Mouse (Mus musculus): ENCODE results near the gene Nr2c2ap. TPM values are rescaled to one million over a fixed set of nuclear protein-coding genes. Genes with fewer than 3 reads are reported as not detected.

Nr2c2ap gene
- polyA plus RNA-seq, 1 experiment from 2014 or later = 35.7 TPM

DNA sequence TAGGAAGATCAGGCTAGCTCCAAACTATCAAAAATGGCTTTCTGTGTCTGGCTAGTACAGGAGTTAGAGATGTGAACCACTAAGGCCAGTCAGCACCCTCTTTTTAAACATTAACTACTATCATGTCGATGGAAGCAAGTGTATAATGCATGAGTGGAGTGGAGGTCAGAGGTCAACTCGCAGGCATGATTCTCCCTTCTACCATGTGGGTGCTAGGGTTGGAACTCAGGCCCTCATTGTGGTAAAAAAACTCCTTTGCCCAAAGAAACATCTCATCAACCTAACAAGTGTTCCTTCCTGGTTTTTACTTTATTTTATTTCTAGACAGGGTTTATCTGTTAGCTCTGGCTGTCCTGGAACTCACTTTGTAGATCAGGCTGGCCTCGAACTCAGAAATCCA lies 39.6 kb downstream of the Nr2c2ap start:
- no peak overlapping the region for H3K4me2 ChIP-seq (ENCODE audit: low read depth, low read length)
- H3K4me1 ChIP-seq (ENCODE audit: control insufficient read depth, insufficient read depth, low read length) = peaks cover 18% of the 10 kb centered on the region
- 69% methylated on average over 3 of the region's 3 CpGs for WGBS
- H3K9me3 ChIP-seq (replicated peaks; ENCODE audit: control insufficient read depth, low read length) = no peaks in the 10 kb centered on the region
- no peaks in the 10 kb centered on the region for H3K36me3 ChIP-seq (ENCODE audit: control insufficient read depth, insufficient read depth, low read length)
- no peak overlapping the region for H3K27ac ChIP-seq (ENCODE audit: low read length)
- no peak overlapping the region for H3K9ac ChIP-seq (ENCODE audit: low read length)
- no peak for ATAC-seq (ENCODE audit: insufficient read depth, low FRiP score)
- H3K27me3 ChIP-seq (ENCODE audit: control insufficient read depth, insufficient read depth, low read length) = no peaks in the 10 kb centered on the region
- H3K4me3 ChIP-seq (replicated peaks; ENCODE audit: low read length) = no peak overlapping the region

DNA sequence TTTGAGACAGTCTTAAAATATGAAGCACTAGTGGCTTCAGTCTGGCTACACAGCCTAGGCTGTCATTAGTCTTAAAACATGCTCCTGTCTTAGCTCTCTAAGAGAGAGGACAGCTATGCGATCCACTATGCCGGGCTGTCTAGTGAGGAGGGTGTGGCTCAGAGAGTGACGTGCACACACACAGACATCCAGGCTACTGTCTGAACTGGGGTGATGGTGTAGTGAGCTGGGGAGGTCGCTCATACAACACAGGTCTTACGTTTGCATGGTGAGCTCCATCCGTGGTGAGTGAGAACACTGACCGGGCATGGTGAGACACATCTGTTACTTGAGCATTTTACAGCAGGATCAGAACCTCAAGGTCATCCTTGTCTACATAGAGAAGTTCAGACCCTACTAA lies 40.1 kb downstream of the Nr2c2ap start:
- no peak for ATAC-seq (ENCODE audit: insufficient read depth, low FRiP score)
- no peak overlapping the region for H3K27ac ChIP-seq (ENCODE audit: low read length)
- no peak overlapping the region for H3K4me3 ChIP-seq (replicated peaks; ENCODE audit: low read length)
- H3K4me1 ChIP-seq (ENCODE audit: control insufficient read depth, insufficient read depth, low read length) = peaks cover 18% of the 10 kb centered on the region
- H3K9ac ChIP-seq (ENCODE audit: low read length) = no peak overlapping the region
- H3K9me3 ChIP-seq (replicated peaks; ENCODE audit: control insufficient read depth, low read length) = no peaks in the 10 kb centered on the region
- WGBS = 77% methylated on average over 7 of the region's 7 CpGs
- H3K27me3 ChIP-seq (ENCODE audit: control insufficient read depth, insufficient read depth, low read length) = no peaks in the 10 kb centered on the region
- no peaks in the 10 kb centered on the region for H3K36me3 ChIP-seq (ENCODE audit: control insufficient read depth, insufficient read depth, low read length)
- H3K4me2 ChIP-seq (ENCODE audit: low read depth, low read length) = no peak overlapping the region

DNA sequence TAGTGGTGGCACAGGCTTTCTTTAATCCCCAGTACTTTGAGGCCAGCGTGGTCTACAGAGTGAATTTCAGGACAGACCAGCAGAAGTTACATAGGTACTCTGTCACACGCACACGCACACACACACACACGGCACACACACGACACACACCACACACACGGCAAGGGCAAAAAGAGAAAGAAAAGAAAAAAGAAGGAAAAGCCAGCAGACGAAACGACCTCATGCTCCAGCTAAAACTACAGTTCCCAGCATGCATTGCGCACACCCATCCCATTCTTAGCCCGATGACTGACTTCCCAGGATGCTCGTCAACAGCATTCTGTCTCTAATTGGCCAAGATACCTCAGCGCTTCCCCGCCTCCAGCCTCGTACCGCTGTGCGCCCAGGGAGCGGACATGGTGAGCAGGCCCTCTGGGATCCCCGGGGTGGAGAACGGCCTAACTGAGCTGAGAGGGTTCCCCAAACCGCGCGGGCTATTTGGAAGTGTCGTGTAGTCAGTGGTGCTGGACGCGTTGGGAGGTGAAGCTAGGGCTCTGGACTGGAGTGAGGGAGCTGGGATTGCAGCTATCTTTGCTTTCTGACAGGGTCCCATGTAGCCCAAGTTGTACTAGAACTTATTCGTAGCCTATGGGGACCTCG lies 41.0 kb downstream of the Nr2c2ap start, which contains the start of gene Tmem161a:
Gene Tmem161a, plus strand, starts transcription at position 314 of the 639 bp plus-strand sequence.
- Histone ChIP-seq H3K27ac (ENCODE audit: low read length) (peak within 1 kb of the TSS; percentile 52), H3K4me3 (replicated peaks; ENCODE audit: low read length) (peak within 1 kb of the TSS; percentile 84), H3K36me3 (ENCODE audit: control insufficient read depth, insufficient read depth, low read length) (0 out of 2 replicates have a peak, but pooled peaks cover under 1% of the 10 kb centered on the region), H3K4me2 (ENCODE audit: low read depth, low read length) (peak within 1 kb of the TSS; percentile 61), H3K9ac (ENCODE audit: low read length) (peak within 1 kb of the TSS; percentile 94), H3K4me1 (ENCODE audit: control insufficient read depth, insufficient read depth, low read length) (peaks cover 12% of the 10 kb centered on the region), H3K9me3 (replicated peaks; ENCODE audit: control insufficient read depth, low read length) (no peaks in the 10 kb centered on the region), H3K27me3 (ENCODE audit: control insufficient read depth, insufficient read depth, low read length) (no peaks in the 10 kb centered on the region)
- WGBS = 3% methylated on average over 27 of the region's 27 CpGs
- ATAC-seq (ENCODE audit: insufficient read depth, low FRiP score) = peak; percentile 98

DNA sequence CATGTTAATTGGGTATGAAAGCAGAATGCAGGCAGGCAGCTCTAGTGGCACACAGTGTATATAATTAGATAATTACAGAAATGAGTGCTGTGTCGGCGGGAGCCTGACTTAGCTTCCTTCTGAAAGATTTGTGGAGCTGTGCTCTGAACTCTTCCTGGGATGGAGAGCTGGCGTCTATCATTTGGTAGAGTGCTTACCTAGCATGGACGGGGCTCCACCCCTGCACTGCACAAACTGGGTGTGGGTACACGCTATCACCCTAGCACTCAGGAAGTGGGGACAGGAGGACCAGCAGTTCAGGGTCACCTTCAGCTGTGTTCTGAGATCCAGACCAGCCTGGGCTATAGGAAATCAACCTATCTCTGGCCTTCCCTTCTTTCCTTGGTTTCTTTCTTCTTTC lies 42.2 kb downstream of the Nr2c2ap start:
- 75% methylated on average over 5 of the region's 5 CpGs for WGBS
- Histone ChIP-seq H3K4me3 (replicated peaks; ENCODE audit: low read length) (peak overlapping the region; percentile 84; the same call in 1 of the 2 replicates), H3K27ac (ENCODE audit: low read length) (no peak overlapping the region), H3K9me3 (replicated peaks; ENCODE audit: control insufficient read depth, low read length) (no peaks in the 10 kb centered on the region), H3K27me3 (ENCODE audit: control insufficient read depth, insufficient read depth, low read length) (no peaks in the 10 kb centered on the region), H3K9ac (ENCODE audit: low read length) (peak overlapping the region; percentile 94; the same call in 1 of the 2 replicates), H3K36me3 (ENCODE audit: control insufficient read depth, insufficient read depth, low read length) (0 out of 2 replicates have a peak, but pooled peaks cover 3% of the 10 kb centered on the region), H3K4me2 (ENCODE audit: low read depth, low read length) (peak overlapping the region; percentile 61), H3K4me1 (ENCODE audit: control insufficient read depth, insufficient read depth, low read length) (peaks cover 11% of the 10 kb centered on the region)
- ATAC-seq (ENCODE audit: insufficient read depth, low FRiP score) = no peak

DNA sequence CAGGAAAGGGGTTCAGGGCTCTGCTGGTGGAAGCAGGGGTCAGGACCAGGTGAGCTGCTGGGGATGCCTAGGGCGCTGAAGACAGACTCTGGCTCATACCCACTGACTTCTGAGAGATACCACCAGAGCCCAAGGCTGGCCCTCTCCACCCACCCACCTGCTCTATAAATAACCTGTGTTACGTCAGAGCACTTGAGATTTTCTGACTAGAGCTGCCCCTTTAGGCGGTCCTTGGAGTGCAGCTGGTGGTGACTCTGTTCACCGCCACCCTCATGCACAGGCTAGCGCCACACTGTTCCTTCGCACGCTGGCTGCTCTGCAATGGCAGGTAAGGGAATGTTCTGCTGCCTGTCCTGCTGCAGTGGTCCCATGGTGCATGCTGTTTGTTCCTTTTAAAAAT lies 42.9 kb downstream of the Nr2c2ap start:
- H3K27me3 ChIP-seq (ENCODE audit: control insufficient read depth, insufficient read depth, low read length) = no peaks in the 10 kb centered on the region
- 83% methylated on average over 7 of the region's 7 CpGs for WGBS
- H3K27ac ChIP-seq (ENCODE audit: low read length) = no peak overlapping the region
- H3K9me3 ChIP-seq (replicated peaks; ENCODE audit: control insufficient read depth, low read length) = no peaks in the 10 kb centered on the region
- ATAC-seq (ENCODE audit: insufficient read depth, low FRiP score) = no peak
- no peak overlapping the region for H3K4me2 ChIP-seq (ENCODE audit: low read depth, low read length)
- H3K4me1 ChIP-seq (ENCODE audit: control insufficient read depth, insufficient read depth, low read length) = peaks cover 11% of the 10 kb centered on the region
- no peak overlapping the region for H3K4me3 ChIP-seq (replicated peaks; ENCODE audit: low read length)
- 0 out of 2 replicates have a peak, but pooled peaks cover 3% of the 10 kb centered on the region for H3K36me3 ChIP-seq (ENCODE audit: control insufficient read depth, insufficient read depth, low read length)
- no peak overlapping the region for H3K9ac ChIP-seq (ENCODE audit: low read length)

DNA sequence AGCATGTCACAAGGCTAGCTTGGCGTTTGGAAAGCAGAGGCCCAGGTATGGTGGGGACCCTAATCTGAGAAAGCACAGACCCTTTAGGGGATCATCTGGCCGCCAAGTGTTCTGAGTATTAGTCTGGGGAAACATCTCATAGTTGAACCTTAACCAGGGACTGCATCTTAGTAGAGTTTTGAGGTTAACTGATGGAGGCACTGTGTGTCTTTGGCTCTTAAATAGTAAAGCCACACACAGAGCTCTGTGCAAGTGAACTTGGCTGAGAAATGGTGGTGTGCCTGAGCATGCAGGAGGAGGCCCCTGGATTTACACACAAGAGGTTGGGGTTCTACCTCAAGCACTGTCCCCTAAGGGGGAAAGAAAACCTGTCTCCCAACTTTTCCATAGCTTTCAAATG lies 47.1 kb downstream of the Nr2c2ap start:
- Histone ChIP-seq H3K27ac (ENCODE audit: low read length) (no peak overlapping the region), H3K36me3 (ENCODE audit: control insufficient read depth, insufficient read depth, low read length) (peaks cover 12% of the 10 kb centered on the region; the same call in 1 of the 2 replicates), H3K4me3 (replicated peaks; ENCODE audit: low read length) (no peak overlapping the region), H3K9ac (ENCODE audit: low read length) (no peak overlapping the region), H3K4me2 (ENCODE audit: low read depth, low read length) (no peak overlapping the region), H3K27me3 (ENCODE audit: control insufficient read depth, insufficient read depth, low read length) (no peaks in the 10 kb centered on the region), H3K4me1 (ENCODE audit: control insufficient read depth, insufficient read depth, low read length) (peaks cover 15% of the 10 kb centered on the region), H3K9me3 (replicated peaks; ENCODE audit: control insufficient read depth, low read length) (no peaks in the 10 kb centered on the region)
- WGBS = 86% methylated on average over 2 of the region's 2 CpGs
- ATAC-seq (ENCODE audit: insufficient read depth, low FRiP score) = no peak

DNA sequence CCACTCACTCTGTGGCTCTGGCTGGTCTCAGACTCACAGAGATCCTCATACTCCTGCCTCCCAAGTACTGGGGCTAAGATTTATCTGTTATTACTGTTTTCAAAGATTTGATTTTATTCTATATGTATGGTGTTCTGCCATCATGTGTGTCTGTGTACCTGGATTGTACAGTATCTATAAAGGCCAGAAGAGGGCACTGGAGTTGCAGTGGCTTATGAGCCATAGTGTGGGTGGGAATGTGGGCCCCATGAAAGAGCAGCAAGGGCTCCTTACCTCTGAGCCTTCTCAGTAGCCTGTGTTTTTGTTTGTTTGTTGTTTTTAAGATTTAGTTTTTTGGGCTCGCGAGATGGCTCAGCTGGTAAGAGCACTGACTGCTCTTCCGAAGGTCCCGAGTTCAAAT lies 47.9 kb downstream of the Nr2c2ap start:
- Histone ChIP-seq H3K27ac (ENCODE audit: low read length) (no peak overlapping the region), H3K4me2 (ENCODE audit: low read depth, low read length) (no peak overlapping the region), H3K36me3 (ENCODE audit: control insufficient read depth, insufficient read depth, low read length) (peaks cover 12% of the 10 kb centered on the region; the same call in 1 of the 2 replicates), H3K9ac (ENCODE audit: low read length) (no peak overlapping the region), H3K27me3 (ENCODE audit: control insufficient read depth, insufficient read depth, low read length) (no peaks in the 10 kb centered on the region), H3K4me1 (ENCODE audit: control insufficient read depth, insufficient read depth, low read length) (0 out of 2 replicates have a peak, but pooled peaks cover 8% of the 10 kb centered on the region), H3K4me3 (replicated peaks; ENCODE audit: low read length) (no peak overlapping the region), H3K9me3 (replicated peaks; ENCODE audit: control insufficient read depth, low read length) (no peaks in the 10 kb centered on the region)
- no peak for ATAC-seq (ENCODE audit: insufficient read depth, low FRiP score)
- 94% methylated on average over 4 of the region's 4 CpGs for WGBS

DNA sequence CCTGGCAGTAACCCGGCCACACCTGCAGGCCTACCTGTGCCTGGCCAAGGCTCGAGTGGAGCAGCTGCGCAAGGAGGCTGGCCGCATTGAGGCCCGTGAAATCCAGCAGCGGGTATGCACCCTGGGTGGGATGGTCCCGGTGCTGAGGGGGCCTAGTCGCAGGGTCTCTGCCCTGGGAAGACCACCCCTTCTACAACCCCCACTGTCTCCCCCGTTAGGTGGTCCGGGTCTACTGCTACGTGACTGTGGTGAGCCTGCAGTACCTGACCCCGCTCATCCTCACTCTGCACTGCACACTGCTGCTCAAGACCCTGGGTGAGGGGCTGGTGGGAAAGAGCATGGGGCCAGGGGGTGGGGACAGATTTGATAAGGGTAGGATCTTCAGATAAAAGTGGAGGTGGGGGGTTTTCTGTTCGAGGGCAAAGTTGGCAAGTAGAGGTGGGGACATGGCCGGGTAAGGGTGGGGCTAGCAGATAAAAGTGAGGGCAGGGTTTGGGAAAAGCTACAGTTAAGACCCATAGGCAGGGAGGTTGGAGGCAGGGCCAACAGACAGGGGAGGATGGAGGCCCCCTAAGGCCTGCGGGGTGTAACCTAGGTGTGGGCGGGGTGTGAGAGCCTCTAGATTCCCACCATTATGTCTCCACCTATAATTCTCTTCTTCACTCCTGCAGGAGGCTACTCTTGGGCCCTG lies 50.2 kb downstream of the Nr2c2ap start:
- no peak overlapping the region for H3K9ac ChIP-seq (ENCODE audit: low read length)
- peaks cover 12% of the 10 kb centered on the region; the same call in 1 of the 2 replicates for H3K36me3 ChIP-seq (ENCODE audit: control insufficient read depth, insufficient read depth, low read length)
- WGBS = 62% methylated on average over 16 of the region's 16 CpGs
- no peaks in the 10 kb centered on the region for H3K27me3 ChIP-seq (ENCODE audit: control insufficient read depth, insufficient read depth, low read length)
- H3K4me2 ChIP-seq (ENCODE audit: low read depth, low read length) = no peak overlapping the region
- no peaks in the 10 kb centered on the region for H3K9me3 ChIP-seq (replicated peaks; ENCODE audit: control insufficient read depth, low read length)
- 0 out of 2 replicates have a peak, but pooled peaks cover 8% of the 10 kb centered on the region for H3K4me1 ChIP-seq (ENCODE audit: control insufficient read depth, insufficient read depth, low read length)
- no peak overlapping the region for H3K27ac ChIP-seq (ENCODE audit: low read length)
- 0 out of 2 replicates have a peak, but pooled peaks have one; percentile 26 for ATAC-seq (ENCODE audit: insufficient read depth, low FRiP score)
- no peak overlapping the region for H3K4me3 ChIP-seq (replicated peaks; ENCODE audit: low read length)

DNA sequence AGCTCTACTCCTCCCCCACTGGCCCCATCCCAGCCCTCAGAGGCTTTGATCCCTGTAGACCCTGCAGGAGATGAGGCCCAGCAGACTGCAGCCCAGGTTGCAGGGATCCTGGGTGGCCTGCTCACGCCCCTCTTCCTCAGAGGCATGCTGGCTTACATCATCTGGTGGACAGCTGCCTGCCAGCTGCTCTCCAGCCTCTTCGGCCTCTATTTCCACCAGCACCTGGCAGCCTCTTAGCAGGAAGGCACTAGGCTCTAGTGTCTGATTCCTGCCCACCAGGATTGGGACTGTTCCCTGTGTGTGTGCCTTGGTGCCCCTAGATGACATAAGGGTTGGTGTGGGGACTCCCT lies 50.7 kb downstream of the Nr2c2ap start:
- no peak overlapping the region for H3K4me3 ChIP-seq (replicated peaks; ENCODE audit: low read length)
- WGBS = 53% methylated on average over 2 of the region's 2 CpGs
- no peak overlapping the region for H3K27ac ChIP-seq (ENCODE audit: low read length)
- H3K9me3 ChIP-seq (replicated peaks; ENCODE audit: control insufficient read depth, low read length) = no peaks in the 10 kb centered on the region
- 0 out of 2 replicates have a peak, but pooled peaks cover 8% of the 10 kb centered on the region for H3K4me1 ChIP-seq (ENCODE audit: control insufficient read depth, insufficient read depth, low read length)
- H3K36me3 ChIP-seq (ENCODE audit: control insufficient read depth, insufficient read depth, low read length) = peaks cover 12% of the 10 kb centered on the region; the same call in 1 of the 2 replicates
- no peak overlapping the region for H3K9ac ChIP-seq (ENCODE audit: low read length)
- H3K27me3 ChIP-seq (ENCODE audit: control insufficient read depth, insufficient read depth, low read length) = no peaks in the 10 kb centered on the region
- no peak for ATAC-seq (ENCODE audit: insufficient read depth, low FRiP score)
- H3K4me2 ChIP-seq (ENCODE audit: low read depth, low read length) = no peak overlapping the region
